Mouse (Mus musculus): ENCODE measurements around the gene Pnpla3. TPM values are rescaled to one million over a fixed set of nuclear protein-coding genes. Genes with fewer than 3 reads are reported as not detected.

Pnpla3 gene
- polyA plus RNA-seq, 1 experiment from 2014 or later: 1.5 TPM

- 79% methylated on average over 15 of the region's 15 CpGs for WGBS
- H3K9me3 ChIP-seq: no peaks in the 10 kb centered on the region
- peaks cover 62% of the 10 kb centered on the region for H3K4me1 ChIP-seq
- H3K27ac ChIP-seq (replicated peaks): 0 out of 2 replicates have a peak overlapping the region, but pooled peaks have one; percentile 26
- no peaks in the 10 kb centered on the region for H3K36me3 ChIP-seq (replicated peaks)
- peaks cover 27% of the 10 kb centered on the region for H3K27me3 ChIP-seq (replicated peaks; ENCODE audit: low read depth, poor library complexity, severe bottlenecking)
- no peak for DNase-seq (ENCODE audit: low spot score)
- no peak overlapping the region for H3K4me3 ChIP-seq
Measured at GRCm38 (mm10) chr15:84226918-84227317, 59.3 kb downstream of the Pnpla3 start.

- H3K36me3 ChIP-seq (replicated peaks): peaks cover 7% of the 10 kb centered on the region
- peaks cover 25% of the 10 kb centered on the region for H3K27me3 ChIP-seq (replicated peaks; ENCODE audit: low read depth, poor library complexity, severe bottlenecking)
- peak overlapping the region; percentile 77 for H3K4me3 ChIP-seq
- 6% methylated on average over 5 of the region's 5 CpGs for WGBS
- H3K4me1 ChIP-seq: peaks cover 56% of the 10 kb centered on the region
- DNase-seq (ENCODE audit: low spot score): no peak
- peak overlapping the region; percentile 90 for H3K27ac ChIP-seq (replicated peaks)
- H3K9me3 ChIP-seq: no peaks in the 10 kb centered on the region
Measured at GRCm38 (mm10) chr15:84230661-84231060, 63.0 kb downstream of the Pnpla3 start.

GRCm38 (mm10) chr15:84231113-84231712, 63.6 kb downstream of the Pnpla3 start:
- no peaks in the 10 kb centered on the region for H3K9me3 ChIP-seq
- peaks cover 7% of the 10 kb centered on the region for H3K36me3 ChIP-seq (replicated peaks)
- H3K4me3 ChIP-seq: peak overlapping the region; percentile 77
- peak overlapping the region; percentile 90 for H3K27ac ChIP-seq (replicated peaks)
- peaks cover 22% of the 10 kb centered on the region for H3K27me3 ChIP-seq (replicated peaks; ENCODE audit: low read depth, poor library complexity, severe bottlenecking)
- WGBS: 3% methylated on average over 16 of the region's 16 CpGs
- peak; percentile 48 for DNase-seq (ENCODE audit: low spot score)
- peaks cover 54% of the 10 kb centered on the region for H3K4me1 ChIP-seq

- peak; percentile 79 for DNase-seq (ENCODE audit: low spot score)
- Histone ChIP-seq H3K27ac (replicated peaks) (peak within 1 kb of the TSS; percentile 90), H3K36me3 (replicated peaks) (peaks cover 7% of the 10 kb centered on the region), H3K27me3 (replicated peaks; ENCODE audit: low read depth, poor library complexity, severe bottlenecking) (peaks cover 18% of the 10 kb centered on the region), H3K4me1 (peaks cover 48% of the 10 kb centered on the region), H3K4me3 (peak within 1 kb of the TSS; percentile 77), H3K9me3 (no peaks in the 10 kb centered on the region)
- WGBS: under 1% methylated on average over 53 of the region's 53 CpGs
Measured at GRCm38 (mm10) chr15:84231721-84232561, 64.3 kb downstream of the Pnpla3 start, which contains the start of gene Parvb. Gene Parvb (plus strand): TSS chr15:84232043.

GRCm38 (mm10) chr15:84232609-84233008, 65.0 kb downstream of the Pnpla3 start:
- 5% methylated on average over 8 of the region's 8 CpGs for WGBS
- Histone ChIP-seq H3K36me3 (replicated peaks) (peaks cover 7% of the 10 kb centered on the region), H3K4me1 (peaks cover 52% of the 10 kb centered on the region), H3K9me3 (no peaks in the 10 kb centered on the region), H3K4me3 (peak overlapping the region; percentile 77), H3K27me3 (replicated peaks; ENCODE audit: low read depth, poor library complexity, severe bottlenecking) (peaks cover 25% of the 10 kb centered on the region), H3K27ac (replicated peaks) (peak overlapping the region; percentile 90)
- no peak for DNase-seq (ENCODE audit: low spot score)

- DNase-seq (ENCODE audit: low spot score): no peak
- peaks cover 69% of the 10 kb centered on the region for H3K4me1 ChIP-seq
- WGBS: 88% methylated on average over 7 of the region's 7 CpGs
- H3K9me3 ChIP-seq: no peaks in the 10 kb centered on the region
- peaks cover 31% of the 10 kb centered on the region for H3K27me3 ChIP-seq (replicated peaks; ENCODE audit: low read depth, poor library complexity, severe bottlenecking)
- H3K27ac ChIP-seq (replicated peaks): no peak overlapping the region
- H3K4me3 ChIP-seq: no peak overlapping the region
- peaks cover 7% of the 10 kb centered on the region for H3K36me3 ChIP-seq (replicated peaks)
Measured at GRCm38 (mm10) chr15:84234794-84235581, 67.4 kb downstream of the Pnpla3 start.

GRCm38 (mm10) chr15:84235646-84236045, 68.0 kb downstream of the Pnpla3 start:
- Histone ChIP-seq H3K4me1 (peaks cover 64% of the 10 kb centered on the region), H3K27me3 (replicated peaks; ENCODE audit: low read depth, poor library complexity, severe bottlenecking) (peaks cover 25% of the 10 kb centered on the region), H3K9me3 (no peaks in the 10 kb centered on the region), H3K4me3 (no peak overlapping the region), H3K36me3 (replicated peaks) (peaks cover 7% of the 10 kb centered on the region), H3K27ac (replicated peaks) (no peak overlapping the region)
- no peak for DNase-seq (ENCODE audit: low spot score)
- 75% methylated on average over 7 of the region's 7 CpGs for WGBS

Small RNA genes lying within 50 kb of the gene (microRNA-seq; reads per million reads assigned to microRNA genes)
- not detected for gene Mir6392

Other genes with a start within 250 kb of the Pnpla3 start
- gene Efcab6, start 102.5 kb upstream of the Pnpla3 start, polyA plus RNA-seq (2016; fragmentation: Nextera tagmentation; extraction: Ambion mirVana): 0.52 and 0.71 TPM in 2 replicates
- gene Sult4a1, start 62.1 kb upstream of the Pnpla3 start, polyA plus RNA-seq (2016; fragmentation: Nextera tagmentation; extraction: Ambion mirVana): 6.9 and 8.7 TPM in 2 replicates
- not detected in 2 replicates for gene Pnpla5, start 44.7 kb upstream of the Pnpla3 start, polyA plus RNA-seq (2016; fragmentation: Nextera tagmentation; extraction: Ambion mirVana)
- gene Samm50, start 24.4 kb downstream of the Pnpla3 start, polyA plus RNA-seq (2016; fragmentation: Nextera tagmentation; extraction: Ambion mirVana): 113 TPM in 2 replicates
- 7.1 and 8.4 TPM in 2 replicates for gene Parvb, start 64.2 kb downstream of the Pnpla3 start, polyA plus RNA-seq (2016; fragmentation: Nextera tagmentation; extraction: Ambion mirVana)
- gene Parvg, start 156.2 kb downstream of the Pnpla3 start, polyA plus RNA-seq (2016; fragmentation: Nextera tagmentation; extraction: Ambion mirVana): 0.70 and 1.0 TPM in 2 replicates